Mouse (Mus musculus) layer of hippocampus, adult 18-20 months (tissue): ENCODE data around the gene Taf6. TPM values are rescaled to one million over a fixed set of nuclear protein-coding genes. Genes with fewer than 3 reads are reported as not detected.

Experiments
- DNase-seq, 2 experiments: peaks; one replicate each; pipeline ENCODE4 v3.0.0; 2022; ENCODE audit warnings: low spot score in 2 of 2
- microRNA-seq, 2 experiments: library from miRNA; unstranded; fragments of <30 nt; microRNA quantifications; one replicate each; pipeline ENCODE4 v1.2.0; 2021
- total RNA-seq, 2 experiments: library from RNA; stranded (reverse); gene quantifications; 2 replicates each; pipeline ENCODE4 v1.2.3; 2021

Taf6 gene
- total RNA-seq, 2 experiments from 2014 or later: 42.0 to 43.7 TPM

- peak; percentile 96 to 99 for DNase-seq
Measured at GRCm38 (mm10) chr5:138171695-138172491, 15.4 kb downstream of the Taf6 start, which contains the start of the genes Ap4m1 and Mcm7. Gene Ap4m1, plus strand, starts transcription at chr5:138172002. Gene Mcm7, minus strand, starts transcription at chr5:138172422.

GRCm38 (mm10) chr5:138170936-138171561, 16.2 kb downstream of the Taf6 start:
- peak; percentile 92 to 97 for DNase-seq

GRCm38 (mm10) chr5:138165594-138165993, 21.7 kb downstream of the Taf6 start:
- DNase-seq: no peak

- DNase-seq: no peak
Measured at GRCm38 (mm10) chr5:138163610-138164009, 23.6 kb downstream of the Taf6 start.

- no peak for DNase-seq
Measured at GRCm38 (mm10) chr5:138163046-138163445, 24.2 kb downstream of the Taf6 start.

- DNase-seq: peak; percentile 94 to 96
Measured at GRCm38 (mm10) chr5:138160842-138161665, 26.2 kb downstream of the Taf6 start, which contains the start of gene Cops6. Gene Cops6, plus strand, starts transcription at chr5:138161071.

- no peak for DNase-seq
Measured at GRCm38 (mm10) chr5:138160224-138160762, 27.0 kb downstream of the Taf6 start.

GRCm38 (mm10) chr5:138155443-138155976, 31.7 kb downstream of the Taf6 start, which contains the start of gene Zfp113:
Gene Zfp113, minus strand, starts transcription at chr5:138155744.
- DNase-seq: peak; percentile 91 to 96

GRCm38 (mm10) chr5:138154390-138154789, 32.9 kb downstream of the Taf6 start:
- DNase-seq: no peak

- no peak for DNase-seq
Measured at GRCm38 (mm10) chr5:138138585-138138984, 48.7 kb downstream of the Taf6 start.

GRCm38 (mm10) chr5:138137935-138138549, 49.2 kb downstream of the Taf6 start:
- peak in 1 of 2 experiments; percentile 39 for DNase-seq

GRCm38 (mm10) chr5:138137257-138137656, 50.0 kb downstream of the Taf6 start:
- DNase-seq: no peak

- no peak for DNase-seq
Measured at GRCm38 (mm10) chr5:138132425-138133064, 54.7 kb downstream of the Taf6 start.

Small RNA genes lying within 50 kb of the gene (microRNA-seq; reads per million reads assigned to microRNA genes)
- gene Mir106b: 405 to 589 reads per million in 2 experiments
- 53.1 to 74.3 reads per million in 2 experiments for gene Mir25
- gene Mir93: 1,064 to 1,415 reads per million in 2 experiments

Other genes starting within 250 kb of the Taf6 start
- gene Gjc3, start 224.4 kb downstream of the Taf6 start, total RNA-seq: 10 to 100 TPM; 21.4 to 22.4 TPM
- gene Azgp1, start 205.9 kb downstream of the Taf6 start, total RNA-seq: not detected
- not detected for gene Smok3a, start 166.2 kb downstream of the Taf6 start, total RNA-seq
- gene Smok3b, start 166.0 kb downstream of the Taf6 start, total RNA-seq: not detected
- gene Smok3c, start 134.3 kb downstream of the Taf6 start, total RNA-seq: not detected
- gene Zkscan1, start 102.4 kb downstream of the Taf6 start, total RNA-seq: 10 to 100 TPM; 39.6 to 42.2 TPM
- gene Zscan21, start 70.5 kb downstream of the Taf6 start, total RNA-seq: 10 to 100 TPM; 13.9 to 15.7 TPM
- 10 to 100 TPM; 10.6 to 13.2 TPM for gene Zfp113, start 31.7 kb downstream of the Taf6 start, total RNA-seq
- 100 to 1,000 TPM; 139 to 142 TPM for gene Cops6, start 26.4 kb downstream of the Taf6 start, total RNA-seq
- 10 to 100 TPM; 19.5 to 25.4 TPM for gene Ap4m1, start 15.4 kb downstream of the Taf6 start, total RNA-seq
- 10 to 100 TPM; 15.8 to 16.4 TPM for gene Mcm7, start 15.0 kb downstream of the Taf6 start, total RNA-seq
- gene Cnpy4, start within 50 bp of the Taf6 start, total RNA-seq: 10 to 100 TPM; 14.6 to 15.3 TPM
- 1 to 10 TPM; 6.8 to 8.9 TPM for gene Mblac1, start 6.9 kb upstream of the Taf6 start, total RNA-seq
- gene Nxpe5, start 38.4 kb upstream of the Taf6 start, total RNA-seq: not detected
- 10 to 100 TPM; 54.4 to 55.9 TPM for gene Lamtor4, start 68.0 kb upstream of the Taf6 start, total RNA-seq
- 10 to 100 TPM; 72.5 to 73.6 TPM for gene BC037034, start 76.6 kb upstream of the Taf6 start, total RNA-seq
- gene Gal3st4, start 85.4 kb upstream of the Taf6 start, total RNA-seq: 1 to 10 TPM; 3.6 to 4.1 TPM
- not detected for gene Gm43720, start 92.5 kb upstream of the Taf6 start, total RNA-seq
- 1 to 10 TPM; 1.2 to 1.5 TPM for gene Gpc2, start 92.6 kb upstream of the Taf6 start, total RNA-seq
- 1 to 10 TPM in 1 of 2 experiments, under 1 TPM in 1; 0.47 to 1.1 TPM for gene Stag3, start 92.8 kb upstream of the Taf6 start, total RNA-seq
- under 1 TPM in 1 of 2 experiments, not detected in 1; 0.40 TPM for gene Pvrig, start 154.5 kb upstream of the Taf6 start, total RNA-seq